Mouse (Mus musculus) c-Kit-positive CD71-positive TER-119-positive erythroid progenitor cells, embryonic 14.5 days (primary cell): ENCODE measurements around the gene Fam57a.
"Not testable (repeated sequence)": the region's sequence is repeated elsewhere in the genome, so short reads cannot be mapped to it uniquely, and the experiment has no call there.

ENCODE experiments used
- DNase-seq: peaks from one replicate; pipeline ENCODE4 v3.0.0-alpha.2; 2013; ENCODE audit warnings: low spot score

Gene Fam57a

GRCm38 (mm10) chr11:76183745-76184144 lies 4.3 kb downstream of the Fam57a start:
- DNase-seq: no peak

- no peak for DNase-seq
Measured at GRCm38 (mm10) chr11:76186908-76187307, 7.4 kb downstream of the Fam57a start.

GRCm38 (mm10) chr11:76196275-76196976 lies 17.0 kb downstream of the Fam57a start:
- DNase-seq: no peak

GRCm38 (mm10) chr11:76196977-76197469 lies 17.6 kb downstream of the Fam57a start:
- DNase-seq: no peak

GRCm38 (mm10) chr11:76201761-76202674 lies 22.5 kb downstream of the Fam57a start:
- DNase-seq: peak; percentile 16

GRCm38 (mm10) chr11:76206793-76207192 lies 27.3 kb downstream of the Fam57a start:
- DNase-seq: no peak

GRCm38 (mm10) chr11:76210228-76210985 lies 30.9 kb downstream of the Fam57a start:
- no peak for DNase-seq

- DNase-seq: not testable (repeated sequence)
Measured at GRCm38 (mm10) chr11:76211595-76211994, 32.1 kb downstream of the Fam57a start.

GRCm38 (mm10) chr11:76213841-76214240 lies 34.4 kb downstream of the Fam57a start:
- DNase-seq: no peak

GRCm38 (mm10) chr11:76215011-76215410 lies 35.5 kb downstream of the Fam57a start:
- DNase-seq: no peak

GRCm38 (mm10) chr11:76216049-76216540 lies 36.6 kb downstream of the Fam57a start:
- DNase-seq: no peak

GRCm38 (mm10) chr11:76216681-76217389 lies 37.4 kb downstream of the Fam57a start:
- peak; percentile 41 for DNase-seq

GRCm38 (mm10) chr11:76217390-76217800 lies 37.9 kb downstream of the Fam57a start, which contains the start of the genes Dbil5 and Gemin4:
Gene Dbil5 (plus strand): TSS chr11:76217608.
Gene Gemin4 (minus strand): TSS chr11:76217664.
- peak; percentile 97 for DNase-seq

GRCm38 (mm10) chr11:76224631-76225030 lies 45.2 kb downstream of the Fam57a start:
- DNase-seq: no peak

GRCm38 (mm10) chr11:76225051-76225450 lies 45.6 kb downstream of the Fam57a start:
- no peak for DNase-seq

- no peak for DNase-seq
Measured at GRCm38 (mm10) chr11:76236136-76236535, 56.7 kb downstream of the Fam57a start.

GRCm38 (mm10) chr11:76239750-76240149 lies 60.3 kb downstream of the Fam57a start:
- no peak for DNase-seq

- peak; percentile 85 for DNase-seq
Measured at GRCm38 (mm10) chr11:76242901-76243810, 63.7 kb downstream of the Fam57a start, which contains the start of the genes Mrm3 and Glod4. Gene Mrm3 (plus strand): TSS chr11:76243715. Gene Glod4 (minus strand): TSS chr11:76243725.

- peak; percentile 21 for DNase-seq
Measured at GRCm38 (mm10) chr11:76243811-76244546, 64.5 kb downstream of the Fam57a start.
